Mouse (Mus musculus) erythroblast, embryonic 14.5 days (primary cell): ENCODE results near the gene Frmd4a. TPM values are rescaled to one million over a fixed set of nuclear protein-coding genes. Genes with fewer than 3 reads are reported as not detected.
A peak's percentile ranks its signal among the peaks of the same experiment; 100 is the strongest.

Experiments used
- H3K27me3 ChIP-seq: 2 replicates; pipeline ENCODE4 v1.6.1; 2012; ENCODE audit warnings: inconsistent platforms; ENCODE audit not compliant: control insufficient read depth
- H3K36me3 ChIP-seq: 2 replicates; pipeline ENCODE4 v1.6.1; 2012; ENCODE audit warnings: mild to moderate bottlenecking, inconsistent platforms; ENCODE audit not compliant: control insufficient read depth
- H3K4me1 ChIP-seq: 2 replicates; pipeline ENCODE4 v1.6.1; 2012; ENCODE audit warnings: inconsistent platforms; ENCODE audit not compliant: control insufficient read depth
- H3K4me3 ChIP-seq: replicated peaks from 2 replicates; pipeline ENCODE3; 2012; ENCODE audit warnings: moderate library complexity, mild to moderate bottlenecking, inconsistent platforms
- H3K9me3 ChIP-seq: 2 replicates; pipeline ENCODE4 v1.6.1; 2012; ENCODE audit warnings: low read length, inconsistent platforms, mixed read lengths; ENCODE audit not compliant: control insufficient read depth
- GATA1 ChIP-seq: IDR thresholded peaks from 2 replicates; pipeline ENCODE4 v1.6.1; 2012; ENCODE audit warnings: low read length, inconsistent platforms, mixed read lengths
- TAL1 ChIP-seq: IDR thresholded peaks from 3 replicates; pipeline ENCODE4 v1.6.1; 2012; ENCODE audit warnings: low read length, inconsistent platforms, mixed read lengths
- polyA plus RNA-seq: library from polyadenylated mRNA; stranded (reverse); fragments of >175 nt; gene quantifications from 2 replicates; pipeline ENCODE4 v1.2.3, GENCODE M21; 2012

Frmd4a gene
- polyA plus RNA-seq, 1 experiment, result 5.0 TPM

DNA sequence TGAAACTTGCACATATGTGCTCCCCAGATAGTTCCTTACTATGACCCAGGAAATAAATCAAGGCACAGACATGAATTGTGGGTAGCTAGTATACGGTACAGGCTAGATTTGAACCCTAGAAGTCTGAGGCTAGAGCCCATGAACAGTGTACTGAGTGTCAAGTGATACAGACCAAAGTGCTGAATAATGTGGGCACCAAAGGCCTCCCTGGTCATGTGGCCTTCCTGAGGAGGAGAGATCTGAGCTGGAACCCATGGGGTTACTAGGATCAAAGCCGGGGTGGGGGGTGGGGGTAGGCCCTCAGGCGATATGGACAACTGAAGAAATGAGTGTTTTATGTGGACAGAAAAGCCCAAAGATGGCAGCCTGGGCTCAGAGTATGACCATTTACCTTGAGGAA is 544.9 kb downstream of the Frmd4a start:
- Histone ChIP-seq H3K36me3 (peaks cover 63% of the 10 kb centered on the region), H3K9me3 (no peaks in the 10 kb centered on the region), H3K27me3 (no peaks in the 10 kb centered on the region), H3K4me1 (peaks cover 79% of the 10 kb centered on the region), H3K4me3 (peak overlapping the region; percentile 68)
- TF ChIP-seq GATA1, result no peak
- no peak for TF ChIP-seq TAL1

DNA sequence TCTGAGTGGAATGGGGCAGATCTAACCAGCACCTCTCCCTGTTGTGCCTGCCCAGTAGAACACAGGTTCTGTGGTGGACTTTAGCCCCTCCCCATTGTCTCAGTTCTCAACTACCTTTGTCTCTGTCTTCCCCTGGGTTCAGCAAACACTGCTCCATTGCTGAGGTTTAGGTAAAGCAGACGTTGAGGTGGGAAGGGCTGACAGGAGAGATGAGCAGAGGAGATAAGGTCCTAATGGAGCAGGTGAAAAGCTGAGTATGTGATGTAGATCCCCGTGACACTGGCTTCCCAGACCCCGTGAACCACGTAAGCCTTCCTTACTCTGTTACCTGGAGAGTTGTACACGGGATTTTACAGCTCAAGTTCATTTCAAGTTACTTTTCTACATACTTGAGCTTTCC is 545.3 kb downstream of the Frmd4a start:
- H3K4me1 ChIP-seq, result peaks cover 78% of the 10 kb centered on the region

DNA sequence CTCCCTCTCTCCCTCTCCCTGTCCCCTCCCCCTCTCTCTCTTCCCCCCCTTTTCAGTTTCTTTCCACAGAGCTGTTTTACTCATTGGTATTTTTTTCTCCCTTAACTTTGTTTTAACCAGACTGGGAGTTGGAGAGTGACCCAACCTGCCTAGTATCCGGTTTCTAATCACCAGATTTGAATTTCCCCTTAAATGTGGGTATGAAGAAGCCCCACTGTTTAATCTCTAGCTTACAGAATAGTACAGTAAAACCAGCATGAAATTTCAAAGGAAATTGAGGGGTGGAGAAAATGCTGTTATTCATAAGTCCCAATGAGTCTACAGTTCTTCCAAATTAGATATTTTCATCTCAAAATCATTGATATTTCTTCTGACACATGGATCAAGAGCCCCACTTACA is 545.8 kb downstream of the Frmd4a start:
- TF ChIP-seq GATA1 (no peak), TAL1 (no peak)
- H3K4me3 ChIP-seq, result peak overlapping the region; percentile 68
- peaks cover 78% of the 10 kb centered on the region for H3K4me1 ChIP-seq
- peaks cover 73% of the 10 kb centered on the region for H3K36me3 ChIP-seq
- no peaks in the 10 kb centered on the region for H3K9me3 ChIP-seq
- H3K27me3 ChIP-seq, result no peaks in the 10 kb centered on the region

More for the DNA sequence above, 545.3 kb downstream of the Frmd4a start:
- TF ChIP-seq TAL1, result no peak
- TF ChIP-seq GATA1, result peak; percentile 100
- Histone ChIP-seq H3K36me3 (peaks cover 68% of the 10 kb centered on the region), H3K27me3 (no peaks in the 10 kb centered on the region), H3K4me3 (peak overlapping the region; percentile 68), H3K9me3 (no peaks in the 10 kb centered on the region)

DNA sequence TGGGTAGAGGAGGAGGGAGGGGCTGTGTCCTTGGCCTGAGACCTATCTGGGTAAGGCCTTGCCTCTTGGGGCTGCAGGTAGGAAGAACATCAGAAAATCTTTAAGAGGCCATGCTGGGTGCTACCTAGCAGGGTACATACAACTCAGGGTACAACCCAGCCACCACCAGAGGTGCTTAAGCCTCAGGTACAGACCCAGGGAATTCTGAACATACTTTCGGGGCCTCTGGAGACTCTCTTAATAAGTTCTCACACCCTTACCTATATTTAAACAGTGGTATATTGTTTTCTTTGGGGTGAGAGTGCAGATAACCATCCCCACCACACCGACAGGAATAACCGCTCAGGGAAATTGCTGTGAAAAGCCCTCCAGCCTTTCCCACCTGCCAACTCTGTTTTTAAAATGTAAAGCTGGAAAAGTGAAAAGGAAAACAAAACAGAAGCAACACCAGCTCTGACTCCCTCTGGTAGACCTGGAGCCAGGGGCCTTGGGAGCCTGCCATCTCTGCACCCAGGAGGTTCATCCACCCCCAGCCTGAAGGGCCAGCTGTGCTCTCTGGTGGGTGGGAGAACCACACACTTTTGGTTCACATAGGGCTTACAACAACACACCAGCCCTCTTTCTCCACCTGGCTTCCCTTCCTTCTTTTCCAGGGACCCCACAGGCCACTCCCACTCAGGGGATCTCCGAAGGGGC is 548.9 kb downstream of the Frmd4a start:
- no peaks in the 10 kb centered on the region for H3K27me3 ChIP-seq
- peaks cover 100% of the 10 kb centered on the region for H3K36me3 ChIP-seq
- no peak for TF ChIP-seq GATA1
- no peak for TF ChIP-seq TAL1
- peaks cover 96% of the 10 kb centered on the region for H3K4me1 ChIP-seq
- no peaks in the 10 kb centered on the region for H3K9me3 ChIP-seq
- H3K4me3 ChIP-seq, result peak overlapping the region; percentile 14

DNA sequence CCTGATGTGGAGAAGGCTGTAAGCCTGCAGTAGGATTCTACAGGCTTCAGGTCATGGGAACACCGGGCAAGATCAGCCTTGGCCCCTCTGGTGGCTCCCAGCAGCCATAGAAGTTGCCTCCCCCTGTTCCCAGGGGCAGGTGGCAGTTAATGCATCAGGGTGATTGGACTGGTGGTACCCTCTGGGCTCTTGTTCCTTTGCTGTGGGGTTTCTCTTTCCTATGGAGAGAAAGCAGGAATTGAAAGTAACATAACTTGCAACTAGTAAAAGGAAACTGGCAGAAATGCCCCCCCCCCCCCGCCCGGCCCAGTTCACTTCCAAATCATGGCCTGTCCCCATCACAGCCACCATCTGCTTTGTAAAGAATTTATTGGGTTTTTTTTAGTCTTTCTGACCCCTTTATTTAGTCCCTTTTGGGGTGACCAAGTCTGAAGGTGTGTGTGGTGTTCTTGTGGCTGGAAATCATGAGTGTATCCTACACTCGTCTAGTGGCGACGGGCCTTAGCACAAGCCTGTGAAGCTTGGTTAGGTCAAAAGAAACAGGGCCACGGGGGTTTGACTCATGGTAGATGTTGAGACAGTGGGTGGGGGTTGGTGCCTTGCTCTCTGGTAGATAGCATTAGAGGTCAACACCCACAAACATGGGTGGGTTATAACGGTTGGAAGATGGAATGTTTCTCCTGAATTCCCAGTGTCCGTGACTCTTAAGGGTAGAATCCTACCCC is 549.6 kb downstream of the Frmd4a start:
- Histone ChIP-seq H3K4me1 (peaks cover 97% of the 10 kb centered on the region), H3K36me3 (peaks cover 100% of the 10 kb centered on the region), H3K9me3 (no peaks in the 10 kb centered on the region), H3K4me3 (no peak overlapping the region), H3K27me3 (no peaks in the 10 kb centered on the region)
- TF ChIP-seq GATA1 (no peak), TAL1 (no peak)

DNA sequence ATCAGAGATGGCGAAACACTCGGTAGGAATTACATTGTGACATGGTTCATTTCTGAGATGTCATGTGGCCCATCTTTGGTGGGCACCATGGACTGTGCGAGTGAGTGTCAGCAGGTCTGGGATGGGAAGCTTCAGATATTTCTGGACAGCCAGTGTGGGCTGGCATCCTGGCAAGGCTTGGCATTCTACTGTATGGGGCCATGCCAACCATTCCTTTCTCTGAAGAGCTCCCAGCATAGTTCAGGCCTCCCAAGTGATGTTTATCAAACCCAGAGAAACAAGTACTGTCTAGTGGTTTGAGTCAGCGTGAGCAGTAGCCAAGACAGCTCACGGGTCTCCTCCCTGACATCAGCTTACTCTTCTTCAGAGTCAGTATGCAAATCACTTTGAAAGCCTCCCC is 551.5 kb downstream of the Frmd4a start:
- H3K4me3 ChIP-seq, result no peak overlapping the region
- peaks cover 100% of the 10 kb centered on the region for H3K36me3 ChIP-seq
- peaks cover 97% of the 10 kb centered on the region for H3K4me1 ChIP-seq
- TF ChIP-seq TAL1 (no peak), GATA1 (no peak)
- no peaks in the 10 kb centered on the region for H3K27me3 ChIP-seq
- no peaks in the 10 kb centered on the region for H3K9me3 ChIP-seq

DNA sequence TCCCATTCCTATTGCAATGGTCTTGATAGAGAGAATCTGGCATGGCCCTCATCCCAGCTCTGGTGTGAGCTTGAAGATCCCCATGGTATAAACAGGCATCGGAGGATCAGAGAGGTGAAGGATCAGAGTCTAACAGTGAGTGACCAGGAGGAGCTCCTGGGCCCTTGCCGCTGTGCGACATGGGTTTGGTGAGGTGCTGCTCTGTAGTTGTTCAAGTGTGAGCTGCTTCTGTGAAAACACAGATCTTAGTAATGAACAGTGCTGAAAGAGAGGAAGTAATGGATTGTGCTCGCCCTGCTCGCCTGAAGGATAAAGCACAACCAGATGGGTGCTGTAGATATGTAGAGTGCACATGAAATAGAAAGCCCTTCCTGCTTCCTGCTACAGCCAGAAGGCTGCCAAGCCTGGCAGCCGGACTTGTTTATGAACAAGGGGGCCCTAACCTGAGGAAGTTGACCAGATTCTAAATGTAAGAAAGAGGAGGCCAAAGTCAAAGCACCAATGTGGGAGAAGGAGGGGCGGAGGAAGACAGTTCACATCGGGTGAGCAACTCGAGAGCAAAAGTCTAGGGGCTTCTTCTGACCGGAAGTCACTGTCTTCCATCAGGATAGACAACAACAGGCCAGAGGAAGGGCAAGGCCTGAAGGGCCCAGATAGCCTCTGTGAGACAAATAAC is 552.8 kb downstream of the Frmd4a start:
- H3K27me3 ChIP-seq, result no peaks in the 10 kb centered on the region
- TF ChIP-seq TAL1 (no peak), GATA1 (no peak)
- H3K4me1 ChIP-seq, result peaks cover 98% of the 10 kb centered on the region
- peak overlapping the region; percentile 42 for H3K4me3 ChIP-seq
- peaks cover 100% of the 10 kb centered on the region for H3K36me3 ChIP-seq
- H3K9me3 ChIP-seq, result no peaks in the 10 kb centered on the region

DNA sequence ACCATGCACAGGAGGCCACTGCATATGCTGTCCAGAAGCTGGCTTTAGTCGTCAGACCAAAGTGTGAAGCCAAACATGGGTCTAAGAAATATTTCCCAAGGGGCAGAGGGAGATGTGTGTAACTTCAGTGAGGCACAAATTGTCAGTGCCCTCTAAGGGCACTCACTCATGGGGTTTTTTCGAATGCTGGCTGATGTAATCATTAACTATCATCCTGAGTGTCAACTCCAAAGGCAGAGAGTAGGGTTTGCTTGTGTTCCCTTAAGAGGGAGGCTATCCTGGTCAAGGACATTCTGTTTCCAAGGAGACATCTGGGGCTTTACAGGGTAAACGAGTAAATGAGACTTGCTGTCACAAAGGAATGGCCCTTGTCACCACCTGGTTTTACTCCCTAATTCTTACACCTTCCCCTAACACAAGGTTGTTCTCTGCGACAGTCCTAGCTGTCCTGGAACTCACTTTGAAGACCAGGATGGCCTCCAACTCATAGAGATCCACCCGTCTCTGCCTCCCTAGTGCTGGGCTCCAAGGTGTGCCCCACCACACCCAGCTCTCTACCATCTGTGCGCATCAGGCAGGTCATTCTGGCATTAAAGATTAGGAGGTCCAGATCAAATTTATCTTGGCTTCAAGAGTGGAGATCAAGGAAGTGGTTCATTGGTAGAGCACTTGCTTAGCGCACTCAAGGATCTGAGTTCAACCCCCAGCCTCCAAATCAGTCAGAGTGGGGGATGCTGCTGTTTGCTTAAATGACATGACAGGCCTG is 555.2 kb downstream of the Frmd4a start:
- peaks cover 82% of the 10 kb centered on the region for H3K4me1 ChIP-seq
- peaks cover 100% of the 10 kb centered on the region for H3K36me3 ChIP-seq
- H3K9me3 ChIP-seq, result no peaks in the 10 kb centered on the region
- peak overlapping the region; percentile 43 for H3K4me3 ChIP-seq
- TF ChIP-seq GATA1, result peak; percentile 69
- TF ChIP-seq TAL1, result peak; percentile 84
- no peaks in the 10 kb centered on the region for H3K27me3 ChIP-seq
